Mouse (Mus musculus) gastrocnemius, adult 2 months (tissue): ENCODE data around the gene Snf8. TPM values are rescaled to one million over a fixed set of nuclear protein-coding genes. Genes with fewer than 3 reads are reported as not detected.
A peak's percentile ranks its signal among the peaks of the same experiment; 100 is the strongest.

ENCODE experiments used
- DNase-seq: peaks from one replicate; pipeline ENCODE4 v3.0.0; 2022
- H3K27ac ChIP-seq: fragments of 200-600 bp; 2 replicates; pipeline ENCODE4 v1.8.1; 2022; ENCODE audit warnings: mild to moderate bottlenecking
- H3K4me3 ChIP-seq: fragments of 200-600 bp; 2 replicates; pipeline ENCODE4 v1.8.1; 2022; ENCODE audit warnings: mild to moderate bottlenecking, moderate library complexity
- CTCF ChIP-seq: fragments of 200-600 bp; IDR thresholded peaks from 2 replicates; pipeline ENCODE4 v1.8.1; 2022; ENCODE audit warnings: antibody characterized with exemption, mild to moderate bottlenecking, moderate library complexity
- intact Hi-C: fragments of 180-260 bp; cut with DNase I; formaldehyde crosslinking; loops from one replicate; pipeline ENCODE4 v1.15.1; 2025
- total RNA-seq, 2 experiments: library from RNA; stranded (reverse); gene quantifications; 2 replicates each; pipeline ENCODE4 v1.2.3; 2021

The Snf8 gene
- total RNA-seq, 2 experiments from 2014 or later: 31.6 to 34.6 TPM

GRCm38 (mm10) chr11:96065215-96065911 is 30.7 kb downstream of the Snf8 start, which contains the start of gene Ube2z:
TSS of gene Ube2z (minus strand) at chr11:96065388.
- DNase-seq: peak; percentile 99
- peak; percentile 36 for TF ChIP-seq CTCF
- intact Hi-C loops: loop anchor here (2.0 to 10.0 kb wide), 2 partner anchors 31 to 201 kb away; partner anchors contain the start of gene Snf8

GRCm38 (mm10) chr11:96068231-96068630 is 33.5 kb downstream of the Snf8 start:
- no peak for TF ChIP-seq CTCF
- Histone ChIP-seq H3K27ac (no peak overlapping the region), H3K4me3 (no peak overlapping the region)
- intact Hi-C loops: loop anchor here (10.0 kb wide), 1 partner anchor 203 kb away; no protein-coding TSS in a partner anchor
- DNase-seq: peak; percentile 26

More at GRCm38 (mm10) chr11:96065215-96065911, 30.7 kb downstream of the Snf8 start, which contains the start of gene Ube2z:
- peak within 1 kb of the TSS; percentile 87 for H3K4me3 ChIP-seq
- H3K27ac ChIP-seq: peak within 1 kb of the TSS; percentile 92

GRCm38 (mm10) chr11:96070353-96070752 is 35.7 kb downstream of the Snf8 start:
- DNase-seq: no peak
- intact Hi-C loops: loop anchor here (10.0 kb wide), 1 partner anchor 406 kb away; the partner anchor contains the start of gene Phb
- H3K27ac ChIP-seq: no peak overlapping the region
- H3K4me3 ChIP-seq: no peak overlapping the region
- TF ChIP-seq CTCF: no peak

- Histone ChIP-seq H3K27ac (no peak overlapping the region), H3K4me3 (no peak overlapping the region)
- TF ChIP-seq CTCF: no peak
- DNase-seq: no peak
- intact Hi-C loops: loop anchor here (10.0 kb wide), 1 partner anchor 406 kb away; the partner anchor contains the start of gene Phb
Observed at GRCm38 (mm10) chr11:96071013-96071412, 36.3 kb downstream of the Snf8 start.

GRCm38 (mm10) chr11:96073295-96073993 is 38.8 kb downstream of the Snf8 start:
- no peak for TF ChIP-seq CTCF

GRCm38 (mm10) chr11:96074351-96075176 is 39.9 kb downstream of the Snf8 start:
- Histone ChIP-seq H3K27ac (peak overlapping the region; percentile 98), H3K4me3 (peak overlapping the region; percentile 95)
- TF ChIP-seq CTCF: no peak
- peak; percentile 31 for DNase-seq
- intact Hi-C loops: loop anchor here (1.0 to 10.0 kb wide), 2 partner anchors 8 to 410 kb away; partner anchors contain the start of gene Phb

More at GRCm38 (mm10) chr11:96073295-96073993, 38.8 kb downstream of the Snf8 start:
- H3K27ac ChIP-seq: peak overlapping the region; percentile 98
- H3K4me3 ChIP-seq: peak overlapping the region; percentile 95
- peak; percentile 30 for DNase-seq
- intact Hi-C loops: loop anchor here (10.0 kb wide), 1 partner anchor 409 kb away; the partner anchor contains the start of gene Phb

GRCm38 (mm10) chr11:96075177-96075508 is 40.5 kb downstream of the Snf8 start:
- H3K4me3 ChIP-seq: peak overlapping the region; percentile 95
- no peak for TF ChIP-seq CTCF
- intact Hi-C loops: loop anchor here (10.0 kb wide), 1 partner anchor 410 kb away; the partner anchor contains the start of gene Phb
- DNase-seq: peak; percentile 52
- peak overlapping the region; percentile 98 for H3K27ac ChIP-seq

GRCm38 (mm10) chr11:96075509-96076220 is 41.0 kb downstream of the Snf8 start, which contains the start of gene Atp5g1:
TSS of gene Atp5g1 (minus strand) at chr11:96075670.
- 0 out of 2 replicates have a peak, but pooled peaks have one; percentile 1 for TF ChIP-seq CTCF
- peak within 1 kb of the TSS; percentile 98 for H3K27ac ChIP-seq
- peak within 1 kb of the TSS; percentile 95 for H3K4me3 ChIP-seq
- DNase-seq: peak; percentile 98
- intact Hi-C loops: loop anchor here (10.0 kb wide), 1 partner anchor 411 kb away; the partner anchor contains the start of gene Phb

- Histone ChIP-seq H3K27ac (peak overlapping the region; percentile 95), H3K4me3 (peak overlapping the region; percentile 80)
- no peak for TF ChIP-seq CTCF
- intact Hi-C loops: loop anchor here (10.0 kb wide), 1 partner anchor 412 kb away; the partner anchor contains the start of gene Phb
- DNase-seq: no peak
Observed at GRCm38 (mm10) chr11:96076221-96077105, 41.8 kb downstream of the Snf8 start.

- Histone ChIP-seq H3K27ac (no peak overlapping the region), H3K4me3 (no peak overlapping the region)
- intact Hi-C loops: no loop called here
- no peak for TF ChIP-seq CTCF
- DNase-seq: no peak
Observed at GRCm38 (mm10) chr11:96080736-96081135, 46.1 kb downstream of the Snf8 start.
